Comparison of ENCODE assay signal across 8 mouse cellular contexts in genomic region chr8:72548644-72549313, GRCm38 (mm10). TPM values are rescaled to one million over a fixed set of nuclear protein-coding genes. Genes with fewer than 3 reads are reported as not detected.
DNase-seq lines count a peak whose midpoint lies in the region; ATAC-seq and TF ChIP-seq lines count a peak whose summit lies in the region.

No protein-coding gene starts in this region.

- peaks cover 8% of the 10 kb centered on the region for H3K4me1 ChIP-seq in thymus, adult 2 months (replicated peaks; ENCODE audit: control insufficient read depth, insufficient read depth, low read length)
- H3K4me1 ChIP-seq in hindbrain, embryonic 11.5 days (replicated peaks; ENCODE audit: control insufficient read depth, insufficient read depth, low read length) = no peaks in the 10 kb centered on the region; the same call in 1 of the 2 replicates
- H3K4me1 ChIP-seq in liver, embryonic 13.5 days (replicated peaks) = peaks cover 54% of the 10 kb centered on the region
- H3K4me1 ChIP-seq in stomach, embryonic 14.5 days (ENCODE audit: control insufficient read depth, insufficient read depth, low read length) = peaks cover 17% of the 10 kb centered on the region

- no peaks in the 10 kb centered on the region for H3K27me3 ChIP-seq in thymus, adult 2 months (ENCODE audit: control insufficient read depth, insufficient read depth, low read length)
- no peaks in the 10 kb centered on the region for H3K27me3 ChIP-seq in hindbrain, embryonic 11.5 days (ENCODE audit: control insufficient read depth, insufficient read depth, low read length)
- H3K27me3 ChIP-seq in liver, embryonic 13.5 days = no peaks in the 10 kb centered on the region
- no peaks in the 10 kb centered on the region for H3K27me3 ChIP-seq in stomach, embryonic 14.5 days (ENCODE audit: control insufficient read depth, insufficient read depth, low read length)

- H3K9ac ChIP-seq in hindbrain, embryonic 11.5 days (ENCODE audit: low read depth, low read length) = peak overlapping the region; percentile 81
- H3K9ac ChIP-seq in liver, embryonic 13.5 days = peak overlapping the region; percentile 88
- peak overlapping the region; percentile 52 for H3K9ac ChIP-seq in stomach, embryonic 14.5 days (replicated peaks; ENCODE audit: low read depth, low read length)

- TF ChIP-seq POLR2A in thymus, adult 2 months (IDR thresholded peaks at IDR 0.05; ENCODE audit: control insufficient read depth, extremely low read depth, insufficient read depth, low read length, poor library complexity) = no peak

- no peaks in the 10 kb centered on the region for H3K36me3 ChIP-seq in thymus, adult 2 months (ENCODE audit: control insufficient read depth, insufficient read depth, low read length)
- no peaks in the 10 kb centered on the region for H3K36me3 ChIP-seq in hindbrain, embryonic 11.5 days (ENCODE audit: control insufficient read depth, insufficient read depth, low read length)
- peaks cover 22% of the 10 kb centered on the region for H3K36me3 ChIP-seq in liver, embryonic 13.5 days
- no peaks in the 10 kb centered on the region; the same call in 1 of the 2 replicates for H3K36me3 ChIP-seq in stomach, embryonic 14.5 days (ENCODE audit: control insufficient read depth, insufficient read depth, low read length)

- peak; percentile 75 for ATAC-seq in hindbrain, embryonic 11.5 days (ENCODE audit: low FRiP score)
- ATAC-seq in liver, embryonic 13.5 days (ENCODE audit: low read depth) = peak; percentile 47
- ATAC-seq in stomach, embryonic 14.5 days (ENCODE audit: insufficient number of reproducible peaks, insufficient read depth, low FRiP score, low read depth) = no peak

- under 1% methylated on average over 45 of the region's 45 CpGs for WGBS in thymus, adult 2 months
- WGBS in hindbrain, embryonic 11.5 days = under 1% methylated on average over 42 of the region's 45 CpGs
- WGBS in liver, embryonic 13.5 days (ENCODE audit: insufficient replicate concordance) = under 1% methylated on average over 45 of the region's 45 CpGs
- WGBS in stomach, embryonic 14.5 days = under 1% methylated on average over 45 of the region's 45 CpGs

- peak; percentile 36 for DNase-seq in cerebellum, adult 8-10 months
- no peak for DNase-seq in cerebellum, postnatal 25 days
- DNase-seq in thymus, adult 2 months = no peak
- DNase-seq in thymus, postnatal 14 days = no peak
- no peak for DNase-seq in hindbrain, embryonic 11.5 days (ENCODE audit: low spot score)
- no peak for DNase-seq in liver, embryonic 13.5 days
- no peak for DNase-seq in ovary, postnatal 14 days (ENCODE audit: low spot score)

- TF ChIP-seq CTCF in thymus, adult 2 months (IDR thresholded peaks at IDR 0.05; ENCODE audit: borderline replicate concordance, control insufficient read depth, extremely low read depth, insufficient read depth, low read length, poor library complexity) = no peak

- peak overlapping the region; percentile 76 for H3K4me3 ChIP-seq in thymus, adult 2 months (ENCODE audit: control insufficient read depth, insufficient read depth, low read length)
- H3K4me3 ChIP-seq in hindbrain, embryonic 11.5 days (ENCODE audit: low read depth, low read length) = peak overlapping the region; percentile 85
- H3K4me3 ChIP-seq in liver, embryonic 13.5 days (replicated peaks) = peak overlapping the region; percentile 100
- peak overlapping the region; percentile 98 for H3K4me3 ChIP-seq in stomach, embryonic 14.5 days (ENCODE audit: low read depth, low read length)

- peak overlapping the region; percentile 56 for H3K27ac ChIP-seq in thymus, adult 2 months (ENCODE audit: control insufficient read depth, insufficient read depth, low read length)
- peak overlapping the region; percentile 74 for H3K27ac ChIP-seq in hindbrain, embryonic 11.5 days (ENCODE audit: low read depth, low read length)
- H3K27ac ChIP-seq in liver, embryonic 13.5 days = peak overlapping the region; percentile 90
- peak overlapping the region; percentile 95 for H3K27ac ChIP-seq in stomach, embryonic 14.5 days (ENCODE audit: low read length)

- peak overlapping the region; percentile 84 for H3K4me2 ChIP-seq in hindbrain, embryonic 11.5 days (replicated peaks; ENCODE audit: low read depth, low read length)
- peak overlapping the region; percentile 98 for H3K4me2 ChIP-seq in liver, embryonic 13.5 days
- peak overlapping the region; percentile 73 for H3K4me2 ChIP-seq in stomach, embryonic 14.5 days (replicated peaks; ENCODE audit: low read depth, low read length)

- no peaks in the 10 kb centered on the region for H3K9me3 ChIP-seq in hindbrain, embryonic 11.5 days (ENCODE audit: control insufficient read depth, low read length)
- no peaks in the 10 kb centered on the region for H3K9me3 ChIP-seq in liver, embryonic 13.5 days (replicated peaks)
- no peaks in the 10 kb centered on the region for H3K9me3 ChIP-seq in stomach, embryonic 14.5 days (ENCODE audit: control insufficient read depth, low read depth, low read length)

RNA-seq across cellular contexts. Expression of gene Med26, which starts 0.7 kb away (rescaled TPM):
- 26.3 and 32.1 TPM in 2 replicates for polyA plus RNA-seq in thymus, adult 2 months (2012; rRNA removed)
- polyA plus RNA-seq in hindbrain, embryonic 11.5 days (2014; fragmentation: Nextera tagmentation; extraction: Ambion mirVana) = 11.2 and 13.0 TPM in 2 replicates
- polyA plus RNA-seq in liver, embryonic 13.5 days (2015; fragmentation: Nextera tagmentation; extraction: Ambion mirVana) = 7.9 and 8.0 TPM in 2 replicates
- 10.8 and 13.3 TPM in 2 replicates for polyA plus RNA-seq in stomach, embryonic 14.5 days (2014; fragmentation: Nextera tagmentation; extraction: Ambion mirVana)

RNA-seq across cellular contexts. Expression of gene Smim7, which starts 22.1 kb away (rescaled TPM):
- 66.4 and 79.2 TPM in 2 replicates for polyA plus RNA-seq in thymus, adult 2 months (2012; rRNA removed)
- polyA plus RNA-seq in hindbrain, embryonic 11.5 days (2014; fragmentation: Nextera tagmentation; extraction: Ambion mirVana) = 126 and 136 TPM in 2 replicates
- 51.6 and 55.3 TPM in 2 replicates for polyA plus RNA-seq in liver, embryonic 13.5 days (2015; fragmentation: Nextera tagmentation; extraction: Ambion mirVana)
- polyA plus RNA-seq in stomach, embryonic 14.5 days (2014; fragmentation: Nextera tagmentation; extraction: Ambion mirVana) = 150 and 154 TPM in 2 replicates

RNA-seq across cellular contexts. Expression of gene Tmem38a, which starts 23.1 kb away (rescaled TPM):
- polyA plus RNA-seq in thymus, adult 2 months (2012; rRNA removed) = 23.2 and 56.1 TPM in 2 replicates
- 9.6 and 10.2 TPM in 2 replicates for polyA plus RNA-seq in hindbrain, embryonic 11.5 days (2014; fragmentation: Nextera tagmentation; extraction: Ambion mirVana)
- polyA plus RNA-seq in liver, embryonic 13.5 days (2015; fragmentation: Nextera tagmentation; extraction: Ambion mirVana) = 1.7 and 2.1 TPM in 2 replicates
- 22.6 and 26.9 TPM in 2 replicates for polyA plus RNA-seq in stomach, embryonic 14.5 days (2014; fragmentation: Nextera tagmentation; extraction: Ambion mirVana)

RNA-seq across cellular contexts. Expression of gene Slc35e1, which starts 56.4 kb away (rescaled TPM):
- polyA plus RNA-seq in thymus, adult 2 months (2012; rRNA removed) = 121 and 145 TPM in 2 replicates
- 10.7 and 13.0 TPM in 2 replicates for polyA plus RNA-seq in hindbrain, embryonic 11.5 days (2014; fragmentation: Nextera tagmentation; extraction: Ambion mirVana)
- 6.1 and 6.4 TPM in 2 replicates for polyA plus RNA-seq in liver, embryonic 13.5 days (2015; fragmentation: Nextera tagmentation; extraction: Ambion mirVana)
- polyA plus RNA-seq in stomach, embryonic 14.5 days (2014; fragmentation: Nextera tagmentation; extraction: Ambion mirVana) = 10.7 and 11.2 TPM in 2 replicates
